Mouse (Mus musculus) kidney, embryonic 15.5 days (tissue): ENCODE data around the gene Prex1. TPM values are rescaled to one million over a fixed set of nuclear protein-coding genes. Genes with fewer than 3 reads are reported as not detected.

ENCODE experiments used
- ATAC-seq: fragments of 200-750 bp; cut with Nextera tagmentation; replicated peaks from 2 replicates; pipeline ENCODE4 v1.8.0; 2017; ENCODE audit warnings: moderate TSS enrichment; ENCODE audit not compliant: low FRiP score
- H3K27ac ChIP-seq: fragments of 300-500 bp; sonication (generic); 2 replicates; pipeline ENCODE4 v1.5.1; 2015; ENCODE audit warnings: mild to moderate bottlenecking, inconsistent platforms
- H3K27me3 ChIP-seq: fragments of 300-500 bp; sonication (generic); 2 replicates; pipeline ENCODE4 v1.6.1; 2015; ENCODE audit warnings: inconsistent platforms
- H3K36me3 ChIP-seq: fragments of 300-500 bp; sonication (generic); 2 replicates; pipeline ENCODE4 v1.6.1; 2015; ENCODE audit warnings: inconsistent platforms
- H3K4me1 ChIP-seq: fragments of 300-500 bp; sonication (generic); 2 replicates; pipeline ENCODE4 v1.6.1; 2015; ENCODE audit warnings: inconsistent platforms
- H3K4me2 ChIP-seq: fragments of 300-500 bp; sonication (generic); 2 replicates; pipeline ENCODE4 v1.6.1; 2015; ENCODE audit warnings: moderate library complexity, mild to moderate bottlenecking, inconsistent platforms
- H3K4me3 ChIP-seq: fragments of 300-500 bp; sonication (generic); replicated peaks from 2 replicates; pipeline ENCODE4 v1.5.1; 2015; ENCODE audit warnings: mild to moderate bottlenecking, inconsistent platforms
- H3K9ac ChIP-seq: fragments of 300-500 bp; sonication (generic); 2 replicates; pipeline ENCODE4 v1.6.1; 2015; ENCODE audit warnings: mild to moderate bottlenecking, inconsistent platforms
- H3K9me3 ChIP-seq: fragments of 300-500 bp; sonication (generic); replicated peaks from 2 replicates; pipeline ENCODE4 v1.6.1; 2016; ENCODE audit warnings: inconsistent platforms
- WGBS: fragments of 180-500 bp; shearing (Covaris S2); methylation state at CpG from one replicate; pipeline ENCODE4 v1.1.7; 2015; ENCODE audit warnings: mixed read lengths; 5-methylcytosine and 5-hydroxymethylcytosine counted together
- polyA plus RNA-seq: library from polyadenylated mRNA; unstranded; fragments of >200 nt; fragmentation: Nextera tagmentation; extraction: Ambion mirVana; gene quantifications from 2 replicates; pipeline ENCODE4 v1.2.1, GENCODE M21; 2015

Gene Prex1
- polyA plus RNA-seq, 1 experiment from 2014 or later, result 16.0 TPM

GRCm38 (mm10) chr2:166606053-166606452, 107.6 kb downstream of the Prex1 start:
- 37% methylated on average over 6 of the region's 6 CpGs for WGBS
- peak; percentile 54 for ATAC-seq
- Histone ChIP-seq H3K4me2 (no peak overlapping the region), H3K36me3 (peaks cover 5% of the 10 kb centered on the region; the same call in 1 of the 2 replicates), H3K9me3 (no peaks in the 10 kb centered on the region), H3K27me3 (no peaks in the 10 kb centered on the region), H3K27ac (no peak overlapping the region), H3K4me3 (no peak overlapping the region), H3K9ac (no peak overlapping the region), H3K4me1 (peaks cover 17% of the 10 kb centered on the region)

GRCm38 (mm10) chr2:166605164-166605831, 108.3 kb downstream of the Prex1 start:
- no peak overlapping the region for H3K4me2 ChIP-seq
- WGBS, result 60% methylated on average over 12 of the region's 12 CpGs
- no peak overlapping the region for H3K27ac ChIP-seq
- peaks cover 7% of the 10 kb centered on the region; the same call in 1 of the 2 replicates for H3K36me3 ChIP-seq
- no peak overlapping the region for H3K9ac ChIP-seq
- H3K9me3 ChIP-seq, result no peaks in the 10 kb centered on the region
- no peak overlapping the region for H3K4me3 ChIP-seq
- H3K27me3 ChIP-seq, result no peaks in the 10 kb centered on the region
- ATAC-seq, result no peak
- peaks cover 17% of the 10 kb centered on the region for H3K4me1 ChIP-seq

- H3K36me3 ChIP-seq, result peaks cover 7% of the 10 kb centered on the region; the same call in 1 of the 2 replicates
- H3K9ac ChIP-seq, result no peak overlapping the region
- 93% methylated on average over 3 of the region's 3 CpGs for WGBS
- no peaks in the 10 kb centered on the region for H3K9me3 ChIP-seq
- H3K4me2 ChIP-seq, result no peak overlapping the region
- ATAC-seq, result no peak
- H3K4me1 ChIP-seq, result peaks cover 17% of the 10 kb centered on the region
- H3K4me3 ChIP-seq, result no peak overlapping the region
- H3K27me3 ChIP-seq, result no peaks in the 10 kb centered on the region
- H3K27ac ChIP-seq, result no peak overlapping the region
Observed at GRCm38 (mm10) chr2:166602948-166603347, 110.7 kb downstream of the Prex1 start.

GRCm38 (mm10) chr2:166601420-166601819, 112.2 kb downstream of the Prex1 start:
- peaks cover 11% of the 10 kb centered on the region for H3K4me1 ChIP-seq
- H3K9ac ChIP-seq, result no peak overlapping the region
- H3K4me2 ChIP-seq, result no peak overlapping the region
- no peaks in the 10 kb centered on the region for H3K27me3 ChIP-seq
- 88% methylated on average over 18 of the region's 18 CpGs for WGBS
- no peak for ATAC-seq
- H3K4me3 ChIP-seq, result no peak overlapping the region
- no peaks in the 10 kb centered on the region for H3K9me3 ChIP-seq
- no peak overlapping the region for H3K27ac ChIP-seq
- H3K36me3 ChIP-seq, result peaks cover 7% of the 10 kb centered on the region; the same call in 1 of the 2 replicates

GRCm38 (mm10) chr2:166598453-166599155, 115.0 kb downstream of the Prex1 start:
- ATAC-seq, result no peak
- Histone ChIP-seq H3K27ac (no peak overlapping the region), H3K4me2 (no peak overlapping the region), H3K9me3 (no peaks in the 10 kb centered on the region), H3K27me3 (no peaks in the 10 kb centered on the region), H3K36me3 (peaks cover 7% of the 10 kb centered on the region; the same call in 1 of the 2 replicates), H3K4me3 (no peak overlapping the region), H3K4me1 (no peaks in the 10 kb centered on the region), H3K9ac (no peak overlapping the region)
- 86% methylated on average over 12 of the region's 12 CpGs for WGBS

- no peak for ATAC-seq
- Histone ChIP-seq H3K27me3 (no peaks in the 10 kb centered on the region), H3K9ac (no peak overlapping the region), H3K4me2 (no peak overlapping the region), H3K27ac (no peak overlapping the region), H3K4me3 (no peak overlapping the region), H3K36me3 (peaks cover 7% of the 10 kb centered on the region; the same call in 1 of the 2 replicates), H3K9me3 (no peaks in the 10 kb centered on the region), H3K4me1 (no peaks in the 10 kb centered on the region)
- WGBS, result 70% methylated on average over 6 of the region's 6 CpGs
Observed at GRCm38 (mm10) chr2:166597763-166598162, 115.9 kb downstream of the Prex1 start.

GRCm38 (mm10) chr2:166592034-166592912, 121.4 kb downstream of the Prex1 start:
- H3K36me3 ChIP-seq, result no peaks in the 10 kb centered on the region
- peaks cover 8% of the 10 kb centered on the region for H3K4me1 ChIP-seq
- no peaks in the 10 kb centered on the region for H3K9me3 ChIP-seq
- no peaks in the 10 kb centered on the region for H3K27me3 ChIP-seq
- no peak overlapping the region for H3K4me3 ChIP-seq
- ATAC-seq, result no peak
- H3K9ac ChIP-seq, result no peak overlapping the region
- H3K27ac ChIP-seq, result no peak overlapping the region
- no peak overlapping the region for H3K4me2 ChIP-seq
- 43% methylated on average over 21 of the region's 21 CpGs for WGBS

GRCm38 (mm10) chr2:166584491-166584890, 129.1 kb downstream of the Prex1 start:
- no peak for ATAC-seq
- no peaks in the 10 kb centered on the region for H3K27me3 ChIP-seq
- H3K4me2 ChIP-seq, result no peak overlapping the region
- H3K27ac ChIP-seq, result no peak overlapping the region
- 74% methylated on average over 3 of the region's 3 CpGs for WGBS
- H3K36me3 ChIP-seq, result peaks cover 28% of the 10 kb centered on the region; the same call in 1 of the 2 replicates
- H3K9ac ChIP-seq, result no peak overlapping the region
- H3K9me3 ChIP-seq, result no peaks in the 10 kb centered on the region
- H3K4me1 ChIP-seq, result peaks cover 15% of the 10 kb centered on the region
- no peak overlapping the region for H3K4me3 ChIP-seq

GRCm38 (mm10) chr2:166583292-166583691, 130.3 kb downstream of the Prex1 start:
- Histone ChIP-seq H3K4me3 (no peak overlapping the region), H3K9me3 (no peaks in the 10 kb centered on the region), H3K27me3 (no peaks in the 10 kb centered on the region), H3K4me2 (no peak overlapping the region), H3K4me1 (peaks cover 15% of the 10 kb centered on the region), H3K9ac (no peak overlapping the region), H3K36me3 (peaks cover 28% of the 10 kb centered on the region; the same call in 1 of the 2 replicates), H3K27ac (no peak overlapping the region)
- no peak for ATAC-seq
- 93% methylated on average over 5 of the region's 5 CpGs for WGBS

- Histone ChIP-seq H3K4me1 (peaks cover 7% of the 10 kb centered on the region; the same call in 1 of the 2 replicates), H3K9me3 (no peaks in the 10 kb centered on the region), H3K4me3 (no peak overlapping the region), H3K4me2 (no peak overlapping the region), H3K36me3 (peaks cover 28% of the 10 kb centered on the region; the same call in 1 of the 2 replicates), H3K27ac (no peak overlapping the region), H3K9ac (no peak overlapping the region), H3K27me3 (no peaks in the 10 kb centered on the region)
- ATAC-seq, result no peak
- WGBS, result 89% methylated on average over 21 of the region's 21 CpGs
Observed at GRCm38 (mm10) chr2:166581881-166582583, 131.6 kb downstream of the Prex1 start.

GRCm38 (mm10) chr2:166579793-166580192, 133.8 kb downstream of the Prex1 start:
- no peak overlapping the region for H3K4me3 ChIP-seq
- H3K27ac ChIP-seq, result no peak overlapping the region
- WGBS, result 50% methylated on average over 5 of the region's 5 CpGs

More at GRCm38 (mm10) chr2:166579793-166580192, 133.8 kb downstream of the Prex1 start:
- H3K9ac ChIP-seq, result no peak overlapping the region
- H3K27me3 ChIP-seq, result no peaks in the 10 kb centered on the region
- no peaks in the 10 kb centered on the region for H3K9me3 ChIP-seq
- no peak for ATAC-seq
- H3K4me2 ChIP-seq, result no peak overlapping the region
- H3K4me1 ChIP-seq, result peaks cover 13% of the 10 kb centered on the region
- peaks cover 12% of the 10 kb centered on the region for H3K36me3 ChIP-seq
